Mouse (Mus musculus): ENCODE measurements around the gene 3110082I17Rik. TPM values are rescaled to one million over a fixed set of nuclear protein-coding genes. Genes with fewer than 3 reads are reported as not detected.
A peak's percentile ranks its signal among the peaks of the same experiment; 100 is the strongest.

The 3110082I17Rik gene
- polyA plus RNA-seq, 1 experiment, result 6.2 TPM

GRCm38 (mm10) chr5:139433842-139434568 lies 26.3 kb downstream of the 3110082I17Rik start:
- WGBS, result 89% methylated on average over 9 of the region's 9 CpGs
- no peak for TF ChIP-seq POLR2A (IDR thresholded peaks at IDR 0.05; ENCODE audit: low read depth, low read length)
- TF ChIP-seq CTCF (IDR thresholded peaks at IDR 0.05; ENCODE audit: extremely low read depth, insufficient read length, insufficient replicate concordance, low read depth, low read length), result no peak

GRCm38 (mm10) chr5:139432747-139433508 lies 27.4 kb downstream of the 3110082I17Rik start:
- Histone ChIP-seq H3K4me3 (ENCODE audit: low read depth, low read length) (no peak overlapping the region), H3K4me1 (ENCODE audit: control insufficient read depth, insufficient read depth, insufficient read length, low read length) (peaks cover 27% of the 10 kb centered on the region), H3K27me3 (ENCODE audit: control insufficient read depth, insufficient read depth, low read length) (no peaks in the 10 kb centered on the region), H3K36me3 (ENCODE audit: control insufficient read depth, insufficient read depth, low read length) (no peaks in the 10 kb centered on the region), H3K27ac (ENCODE audit: insufficient read depth, low read depth, low read length) (no peak overlapping the region)
- TF ChIP-seq POLR2A (IDR thresholded peaks at IDR 0.05; ENCODE audit: low read depth, low read length) (no peak), CTCF (IDR thresholded peaks at IDR 0.05; ENCODE audit: extremely low read depth, insufficient read length, insufficient replicate concordance, low read depth, low read length) (no peak)
- WGBS, result 89% methylated on average over 7 of the region's 7 CpGs

More at GRCm38 (mm10) chr5:139433842-139434568, 26.3 kb downstream of the 3110082I17Rik start:
- peaks cover 18% of the 10 kb centered on the region; the same call in 1 of the 2 replicates for H3K4me1 ChIP-seq (ENCODE audit: control insufficient read depth, insufficient read depth, insufficient read length, low read length)
- no peak overlapping the region for H3K27ac ChIP-seq (ENCODE audit: insufficient read depth, low read depth, low read length)
- H3K4me3 ChIP-seq (ENCODE audit: low read depth, low read length), result no peak overlapping the region
- H3K36me3 ChIP-seq (ENCODE audit: control insufficient read depth, insufficient read depth, low read length), result no peaks in the 10 kb centered on the region
- no peaks in the 10 kb centered on the region for H3K27me3 ChIP-seq (ENCODE audit: control insufficient read depth, insufficient read depth, low read length)

- TF ChIP-seq POLR2A (IDR thresholded peaks at IDR 0.05; ENCODE audit: low read depth, low read length) (no peak), CTCF (IDR thresholded peaks at IDR 0.05; ENCODE audit: extremely low read depth, insufficient read length, insufficient replicate concordance, low read depth, low read length) (no peak)
- H3K4me1 ChIP-seq (ENCODE audit: control insufficient read depth, insufficient read depth, insufficient read length, low read length), result peaks cover 29% of the 10 kb centered on the region
- H3K27ac ChIP-seq (ENCODE audit: insufficient read depth, low read depth, low read length), result no peak overlapping the region
- WGBS, result 87% methylated on average over 6 of the region's 6 CpGs
- no peak overlapping the region for H3K4me3 ChIP-seq (ENCODE audit: low read depth, low read length)
- H3K27me3 ChIP-seq (ENCODE audit: control insufficient read depth, insufficient read depth, low read length), result no peaks in the 10 kb centered on the region
- H3K36me3 ChIP-seq (ENCODE audit: control insufficient read depth, insufficient read depth, low read length), result no peaks in the 10 kb centered on the region
Measured at GRCm38 (mm10) chr5:139432333-139432732, 28.0 kb downstream of the 3110082I17Rik start.

GRCm38 (mm10) chr5:139429818-139430341 lies 30.4 kb downstream of the 3110082I17Rik start:
- Histone ChIP-seq H3K27ac (ENCODE audit: insufficient read depth, low read depth, low read length) (peak overlapping the region; percentile 13; the same call in 1 of the 2 replicates), H3K36me3 (ENCODE audit: control insufficient read depth, insufficient read depth, low read length) (no peaks in the 10 kb centered on the region), H3K4me3 (ENCODE audit: low read depth, low read length) (no peak overlapping the region), H3K4me1 (ENCODE audit: control insufficient read depth, insufficient read depth, insufficient read length, low read length) (peaks cover 32% of the 10 kb centered on the region), H3K27me3 (ENCODE audit: control insufficient read depth, insufficient read depth, low read length) (no peaks in the 10 kb centered on the region)
- WGBS, result 11% methylated on average over 11 of the region's 12 CpGs
- no peak for TF ChIP-seq CTCF (IDR thresholded peaks at IDR 0.05; ENCODE audit: extremely low read depth, insufficient read length, insufficient replicate concordance, low read depth, low read length)
- no peak for TF ChIP-seq POLR2A (IDR thresholded peaks at IDR 0.05; ENCODE audit: low read depth, low read length)

GRCm38 (mm10) chr5:139427989-139428388 lies 32.3 kb downstream of the 3110082I17Rik start:
- TF ChIP-seq CTCF (IDR thresholded peaks at IDR 0.05; ENCODE audit: extremely low read depth, insufficient read length, insufficient replicate concordance, low read depth, low read length) (no peak), POLR2A (IDR thresholded peaks at IDR 0.05; ENCODE audit: low read depth, low read length) (no peak; the same call in 1 of the 2 replicates)
- peaks cover 35% of the 10 kb centered on the region for H3K4me1 ChIP-seq (ENCODE audit: control insufficient read depth, insufficient read depth, insufficient read length, low read length)
- no peak overlapping the region for H3K27ac ChIP-seq (ENCODE audit: insufficient read depth, low read depth, low read length)
- no peak overlapping the region for H3K4me3 ChIP-seq (ENCODE audit: low read depth, low read length)
- WGBS, result 17% methylated on average over 9 of the region's 9 CpGs
- no peaks in the 10 kb centered on the region for H3K36me3 ChIP-seq (ENCODE audit: control insufficient read depth, insufficient read depth, low read length)
- H3K27me3 ChIP-seq (ENCODE audit: control insufficient read depth, insufficient read depth, low read length), result no peaks in the 10 kb centered on the region

GRCm38 (mm10) chr5:139427001-139427400 lies 33.3 kb downstream of the 3110082I17Rik start:
- TF ChIP-seq POLR2A (IDR thresholded peaks at IDR 0.05; ENCODE audit: low read depth, low read length) (no peak), CTCF (IDR thresholded peaks at IDR 0.05; ENCODE audit: extremely low read depth, insufficient read length, insufficient replicate concordance, low read depth, low read length) (no peak)
- no peak overlapping the region for H3K27ac ChIP-seq (ENCODE audit: insufficient read depth, low read depth, low read length)
- H3K36me3 ChIP-seq (ENCODE audit: control insufficient read depth, insufficient read depth, low read length), result no peaks in the 10 kb centered on the region
- H3K27me3 ChIP-seq (ENCODE audit: control insufficient read depth, insufficient read depth, low read length), result no peaks in the 10 kb centered on the region
- peaks cover 36% of the 10 kb centered on the region for H3K4me1 ChIP-seq (ENCODE audit: control insufficient read depth, insufficient read depth, insufficient read length, low read length)
- WGBS, result 76% methylated on average over 9 of the region's 9 CpGs
- no peak overlapping the region for H3K4me3 ChIP-seq (ENCODE audit: low read depth, low read length)

GRCm38 (mm10) chr5:139425198-139425597 lies 35.1 kb downstream of the 3110082I17Rik start:
- H3K27me3 ChIP-seq (ENCODE audit: control insufficient read depth, insufficient read depth, low read length), result no peaks in the 10 kb centered on the region
- H3K4me1 ChIP-seq (ENCODE audit: control insufficient read depth, insufficient read depth, insufficient read length, low read length), result peaks cover 28% of the 10 kb centered on the region
- TF ChIP-seq CTCF (IDR thresholded peaks at IDR 0.05; ENCODE audit: extremely low read depth, insufficient read length, insufficient replicate concordance, low read depth, low read length) (no peak), POLR2A (IDR thresholded peaks at IDR 0.05; ENCODE audit: low read depth, low read length) (no peak)
- H3K36me3 ChIP-seq (ENCODE audit: control insufficient read depth, insufficient read depth, low read length), result no peaks in the 10 kb centered on the region
- H3K4me3 ChIP-seq (ENCODE audit: low read depth, low read length), result no peak overlapping the region
- H3K27ac ChIP-seq (ENCODE audit: insufficient read depth, low read depth, low read length), result no peak overlapping the region
- 25% methylated on average over 9 of the region's 9 CpGs for WGBS
